ENCODE assay signal across 8 mouse cellular contexts in the genomic region with DNA sequence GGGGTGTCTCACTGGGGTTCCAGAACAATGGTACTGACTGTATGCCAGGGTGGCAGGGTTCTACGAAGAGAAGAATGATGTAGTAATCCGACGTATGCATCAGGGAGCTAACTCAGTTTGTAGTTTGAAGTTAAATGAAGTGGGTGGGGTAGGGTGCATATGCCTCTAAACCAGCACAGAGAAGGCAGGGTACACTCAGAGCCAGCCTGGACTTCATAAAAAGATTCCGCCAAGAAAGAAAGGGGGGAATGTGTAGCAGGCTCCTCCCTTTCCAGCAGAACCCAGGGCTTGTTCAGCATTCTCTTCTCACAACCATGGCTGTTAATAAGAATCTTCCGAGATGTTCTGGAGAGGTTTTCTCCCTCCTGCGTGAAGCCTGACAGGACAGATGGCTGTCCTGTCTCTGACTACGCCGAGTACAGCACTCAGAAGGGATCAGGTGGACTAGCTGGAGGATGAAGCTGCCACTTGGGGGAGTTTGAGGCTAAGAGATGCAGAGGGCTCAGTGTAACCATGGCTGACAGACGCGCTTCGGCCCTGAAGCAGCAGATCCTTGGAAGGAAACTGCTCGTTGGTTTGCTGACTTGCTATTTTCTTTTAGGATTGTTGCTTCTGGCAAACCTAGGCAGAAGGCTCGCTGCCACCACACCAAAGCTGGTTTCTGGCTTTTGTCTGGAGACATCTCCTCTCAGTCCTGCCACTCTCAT.
DNase-seq lines count a peak whose midpoint lies in the region; ATAC-seq lines count a peak whose summit lies in the region.
"Had no signal": no experiment of that assay in that cellular context is flagged by ENCODE, and none has a peak within 500 bp of the region (broad histone marks: within the 10 kb centered on the region; RNA-seq: fewer than 3 reads in every experiment).

No protein-coding gene starts in this region.

- H3K4me3 ChIP-seq in hindbrain, embryonic 13.5 days: no peak overlapping the region
- H3K4me3 ChIP-seq: liver, embryonic 15.5 days had no signal

- peak; percentile 92 for ATAC-seq in hindbrain, embryonic 13.5 days (ENCODE audit: low FRiP score)
- peak; percentile 70; the same call in 1 of the 2 replicates for ATAC-seq in megakaryocyte-erythroid progenitor cell, adult 5-6 weeks (replicated peaks; ENCODE audit: low FRiP score, low TSS enrichment, poor library complexity, severe bottlenecking)

- H3K27me3 ChIP-seq in hindbrain, embryonic 13.5 days: peaks cover 3% of the 10 kb centered on the region; the same call in 1 of the 2 replicates

- H3K4me2 ChIP-seq in hindbrain, embryonic 13.5 days: no peak overlapping the region
- H3K4me2 ChIP-seq: liver, embryonic 15.5 days had no signal

- peaks cover 23% of the 10 kb centered on the region for H3K4me1 ChIP-seq in hindbrain, embryonic 13.5 days (replicated peaks)
- H3K4me1 ChIP-seq: liver, embryonic 15.5 days had no signal

- no peaks in the 10 kb centered on the region for H3K9me3 ChIP-seq in hindbrain, embryonic 13.5 days
- H3K9me3 ChIP-seq: liver, embryonic 15.5 days had no signal

- no peak overlapping the region for H3K27ac ChIP-seq in hindbrain, embryonic 13.5 days
- H3K27ac ChIP-seq: liver, embryonic 15.5 days had no signal

- H3K9ac ChIP-seq in hindbrain, embryonic 13.5 days: peak overlapping the region; percentile 13; the same call in 1 of the 2 replicates
- H3K9ac ChIP-seq: liver, embryonic 15.5 days had no signal

- 36% methylated on average over 13 of the region's 13 CpGs for WGBS in hindbrain, embryonic 13.5 days

- DNase-seq in adipocyte (ENCODE audit: low spot score): peak; percentile 20
- DNase-seq in cerebellum, adult 9-11 months: peak; percentile 63
- DNase-seq in frontal cortex, postnatal 25 days (ENCODE audit: low spot score in 2 of 2): peak; percentile 19 to 49
- peak; percentile 45 to 65 for DNase-seq in layer of hippocampus, postnatal 14 days (ENCODE audit: low spot score in 2 of 2)
- peak; percentile 62 for DNase-seq in right cerebral cortex, postnatal 25 days

- no peaks in the 10 kb centered on the region for H3K36me3 ChIP-seq in hindbrain, embryonic 13.5 days
- H3K36me3 ChIP-seq: liver, embryonic 15.5 days had no signal
